Mouse (Mus musculus): ENCODE measurements at regions not wholly inside any gene's neighbourhood (a gene's known extent, or its start where the extent isn't known, plus 50 kb on each side); places are given as distances from the start of the nearest gene placed in this dataset.

- DNase-seq: no peak
Observed at GRCm38 (mm10) chr5:111601711-111602521, 131.8 kb upstream of the Gm26897 start.

- no peak for DNase-seq
Observed at GRCm38 (mm10) chr5:111613687-111614086, 120.0 kb upstream of the Gm26897 start.

DNA sequence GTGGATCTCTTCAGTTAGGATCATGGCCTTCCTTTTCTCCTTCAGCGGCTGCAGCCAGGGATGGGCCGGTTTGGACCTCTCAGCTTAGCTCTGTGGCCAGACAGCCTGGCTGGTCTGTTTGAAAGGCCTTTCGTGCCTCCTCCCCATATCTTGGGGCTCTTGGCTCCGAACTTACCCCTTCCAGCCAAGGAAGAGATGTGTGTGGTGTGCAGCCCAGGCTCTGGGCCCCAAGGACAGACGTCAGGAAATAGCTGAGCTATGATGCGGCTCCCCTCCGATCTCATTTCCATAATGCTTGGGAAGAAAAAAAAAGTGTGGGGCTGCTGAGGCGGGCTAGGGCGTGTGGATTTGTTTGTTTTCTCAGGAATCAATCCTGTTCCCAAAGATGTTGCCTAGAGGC is 113.8 kb upstream of the Gm26897 start:
- peak in 1 of 2 experiments; percentile 12 for DNase-seq

DNA sequence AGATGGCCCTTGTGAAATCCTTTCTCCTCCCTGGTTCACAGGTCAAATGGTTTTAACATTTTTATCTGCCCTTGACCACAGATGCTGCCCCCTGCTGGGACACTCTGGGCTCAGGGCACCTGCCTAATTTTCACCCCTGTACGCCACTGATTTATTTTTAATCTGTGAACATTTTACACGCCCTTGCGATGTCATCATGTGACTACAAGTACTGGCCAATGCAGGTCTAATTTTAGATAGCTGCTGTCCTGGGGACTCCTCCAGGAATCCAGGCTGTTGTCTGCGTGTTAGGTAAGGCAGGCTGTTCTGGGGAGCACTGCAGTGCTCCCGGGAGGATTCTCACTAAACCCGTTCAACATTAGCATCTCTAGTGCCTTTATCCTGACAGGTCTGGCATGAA is 113.1 kb upstream of the Gm26897 start:
- DNase-seq: no peak

- DNase-seq: no peak
Observed at GRCm38 (mm10) chr5:111622481-111622880, 111.2 kb upstream of the Gm26897 start.

DNA sequence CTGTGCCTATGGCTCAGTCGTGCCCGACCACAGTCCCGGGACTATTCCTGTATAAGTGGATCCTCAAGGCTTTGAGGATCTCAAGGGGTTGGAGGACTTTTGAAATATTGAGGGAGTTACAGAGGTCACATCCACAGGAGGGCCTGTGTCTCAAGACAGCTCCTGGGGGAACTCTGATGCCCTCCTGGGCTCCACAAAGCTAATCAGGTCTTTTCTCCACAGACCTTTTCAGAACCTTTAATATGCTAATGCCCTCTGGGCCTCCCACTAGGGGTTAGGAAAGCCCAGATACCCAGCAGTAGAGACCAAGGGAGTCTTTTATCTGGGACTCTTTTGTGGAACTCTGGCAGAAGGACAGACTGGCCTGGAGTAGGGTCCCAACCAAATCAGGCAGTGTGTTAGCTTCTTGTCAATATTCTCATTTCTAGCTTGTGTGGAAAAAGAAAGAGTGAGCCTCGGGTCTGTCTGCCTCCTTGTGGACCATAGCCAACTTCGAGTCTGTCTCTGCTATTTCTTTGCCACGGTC is 107.4 kb upstream of the Gm26897 start:
- DNase-seq: no peak

DNA sequence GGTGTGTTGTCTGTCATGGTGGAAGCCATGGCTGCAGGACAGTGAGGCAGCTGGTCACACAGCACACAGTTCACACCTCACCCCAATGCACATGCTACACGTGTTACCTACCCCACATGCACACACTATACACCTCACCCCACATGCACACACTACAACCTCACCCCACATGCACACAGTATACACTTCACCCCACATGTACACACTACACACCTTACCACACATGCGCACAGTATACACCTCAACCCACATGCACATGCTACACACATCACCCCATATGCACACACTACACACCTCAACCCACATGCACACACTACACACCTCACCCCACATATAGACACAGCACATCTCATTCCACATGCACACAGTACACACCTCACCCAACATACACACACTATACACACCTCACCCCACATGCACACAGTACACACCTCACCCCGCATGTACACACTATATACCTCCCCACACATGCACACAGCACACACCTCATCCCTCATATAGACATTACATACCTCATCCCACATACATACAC is 103.3 kb upstream of the Gm26897 start:
- no peak for DNase-seq

- peak in 1 of 2 experiments; percentile 26 for DNase-seq
Observed at GRCm38 (mm10) chr5:111631572-111632161, 102.1 kb upstream of the Gm26897 start.

GRCm38 (mm10) chr5:111635092-111635491 is 98.6 kb upstream of the Gm26897 start:
- DNase-seq: no peak

DNA sequence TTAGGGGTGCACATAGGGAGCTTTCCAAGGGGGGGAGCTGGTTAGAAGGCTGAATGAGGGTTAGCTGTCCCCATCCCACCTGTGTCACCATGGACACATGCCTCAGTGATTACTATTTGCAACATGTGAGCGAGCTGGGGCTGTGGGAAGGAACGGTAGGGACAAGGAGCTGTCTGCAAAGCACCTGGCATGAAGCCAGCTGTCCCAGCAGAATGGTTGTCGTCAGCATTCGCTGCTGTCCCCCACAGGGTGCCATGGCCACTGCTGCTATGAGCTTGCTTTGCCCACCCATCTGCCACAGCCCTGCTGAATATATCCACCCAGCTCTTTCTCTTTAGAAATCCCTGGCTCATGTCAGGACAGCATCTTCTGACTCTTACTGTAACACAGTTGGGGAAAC is 96.8 kb upstream of the Gm26897 start:
- no peak for DNase-seq

DNA sequence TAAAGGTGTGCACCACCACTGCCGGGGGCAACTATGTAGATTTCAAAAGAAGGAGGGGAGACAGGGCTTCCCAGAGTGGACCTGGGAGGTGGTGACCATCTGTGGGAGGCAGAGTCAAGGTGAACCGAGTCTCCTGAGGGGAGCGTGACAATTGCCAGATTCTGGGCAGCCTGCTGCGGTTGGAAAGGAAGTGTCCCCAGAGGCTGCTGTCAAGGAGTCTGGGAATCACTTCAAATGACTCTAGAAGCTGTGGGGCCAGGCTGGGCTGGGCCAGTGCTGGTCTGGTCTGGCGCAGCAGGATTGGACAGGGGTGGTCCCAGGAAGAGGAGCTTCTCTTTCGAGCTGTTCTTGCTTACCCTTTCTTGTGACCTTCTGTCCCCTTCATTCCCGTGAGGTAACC is 95.4 kb upstream of the Gm26897 start:
- DNase-seq: no peak

- no peak for DNase-seq
Observed at GRCm38 (mm10) chr5:111639476-111640287, 94.0 kb upstream of the Gm26897 start.

DNA sequence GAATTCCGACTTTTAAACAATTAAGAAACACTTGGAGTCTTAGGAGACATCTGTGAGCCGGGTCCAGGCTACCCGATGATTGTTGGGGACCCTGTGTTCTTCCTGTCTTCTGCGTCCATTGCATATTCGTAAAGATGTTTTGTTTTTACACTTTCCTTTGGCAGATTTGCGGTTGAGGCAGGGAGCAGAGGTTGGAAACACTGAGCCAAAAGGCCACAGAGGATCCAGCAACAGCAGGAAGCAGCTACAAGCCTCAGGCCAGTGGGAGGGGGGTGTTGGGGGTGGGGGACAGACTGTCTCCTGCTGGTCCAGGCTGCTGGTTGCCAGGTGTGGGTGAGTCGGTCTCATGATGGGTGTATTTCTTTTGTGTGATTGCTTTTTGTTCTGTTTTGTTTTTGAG is 92.7 kb upstream of the Gm26897 start:
- DNase-seq: no peak

DNA sequence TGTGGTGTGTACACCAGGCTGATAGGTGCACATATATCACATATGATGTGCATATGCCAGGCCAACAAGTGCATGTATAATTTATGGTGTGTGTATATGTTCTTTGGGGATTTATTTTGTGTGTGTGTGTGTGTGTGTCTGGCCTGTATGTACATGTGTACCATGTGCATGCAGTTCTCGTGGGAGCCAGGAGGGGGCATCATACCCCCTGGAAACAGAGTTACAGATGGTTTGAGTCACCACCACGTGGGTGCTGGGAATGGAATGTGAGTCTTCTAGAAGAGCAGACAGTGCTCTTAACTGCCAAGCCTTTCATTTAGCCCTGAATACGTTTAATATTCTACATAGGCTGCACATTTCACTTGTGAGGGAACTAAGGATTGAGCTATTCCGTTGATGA is 92.0 kb upstream of the Gm26897 start:
- DNase-seq: no peak

- no peak for DNase-seq
Observed at GRCm38 (mm10) chr5:111644142-111644541, 89.6 kb upstream of the Gm26897 start.

- DNase-seq: no peak
Observed at GRCm38 (mm10) chr5:111644788-111645187, 88.9 kb upstream of the Gm26897 start.

GRCm38 (mm10) chr5:111647686-111648200 is 86.0 kb upstream of the Gm26897 start:
- DNase-seq: no peak

DNA sequence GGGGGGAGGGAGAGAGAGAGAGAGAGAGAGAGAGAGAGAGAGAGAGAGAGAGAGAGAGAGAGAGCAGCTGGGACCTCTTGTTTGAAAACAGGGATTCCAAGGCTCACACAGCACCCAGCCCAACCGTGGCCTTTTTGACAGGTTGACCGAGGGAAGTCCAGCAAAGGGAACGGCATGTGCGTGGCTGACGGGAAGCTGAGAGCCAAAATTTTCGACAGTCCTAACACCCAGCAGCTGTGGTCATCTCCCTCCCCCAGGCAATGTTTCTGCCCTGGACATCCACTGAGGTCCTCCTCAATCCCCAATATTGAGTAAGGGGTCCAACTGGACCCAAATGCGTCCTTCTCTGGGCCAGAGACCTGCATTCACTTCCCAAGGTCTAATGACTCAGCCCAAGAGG is 85.2 kb upstream of the Gm26897 start:
- DNase-seq: peak; percentile 14 to 16

- peak; percentile 18 to 30 for DNase-seq
Observed at GRCm38 (mm10) chr5:111649012-111649411, 84.7 kb upstream of the Gm26897 start.

DNA sequence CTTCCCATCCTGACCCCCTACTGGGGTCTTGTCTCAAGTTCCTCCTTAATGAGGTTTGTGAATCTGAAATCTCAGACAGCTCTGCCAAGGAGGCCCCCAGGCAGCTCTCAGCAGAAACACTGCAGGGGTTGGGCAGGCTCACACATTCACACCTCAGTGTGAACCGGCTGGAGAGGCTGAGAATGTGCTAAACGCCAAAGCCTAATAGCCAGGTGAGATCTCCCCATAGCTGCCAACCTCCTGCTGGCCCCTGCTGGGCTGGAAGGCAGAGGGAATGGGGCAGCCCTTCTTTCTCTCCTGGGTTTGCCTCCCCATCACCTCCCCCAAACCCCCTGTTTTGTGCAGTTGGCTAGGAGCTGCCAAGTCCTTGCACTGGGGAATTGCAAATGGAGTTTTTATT is 81.3 kb upstream of the Gm26897 start:
- no peak for DNase-seq

- no peak for DNase-seq
Observed at GRCm38 (mm10) chr5:111656436-111656835, 77.3 kb upstream of the Gm26897 start.

DNA sequence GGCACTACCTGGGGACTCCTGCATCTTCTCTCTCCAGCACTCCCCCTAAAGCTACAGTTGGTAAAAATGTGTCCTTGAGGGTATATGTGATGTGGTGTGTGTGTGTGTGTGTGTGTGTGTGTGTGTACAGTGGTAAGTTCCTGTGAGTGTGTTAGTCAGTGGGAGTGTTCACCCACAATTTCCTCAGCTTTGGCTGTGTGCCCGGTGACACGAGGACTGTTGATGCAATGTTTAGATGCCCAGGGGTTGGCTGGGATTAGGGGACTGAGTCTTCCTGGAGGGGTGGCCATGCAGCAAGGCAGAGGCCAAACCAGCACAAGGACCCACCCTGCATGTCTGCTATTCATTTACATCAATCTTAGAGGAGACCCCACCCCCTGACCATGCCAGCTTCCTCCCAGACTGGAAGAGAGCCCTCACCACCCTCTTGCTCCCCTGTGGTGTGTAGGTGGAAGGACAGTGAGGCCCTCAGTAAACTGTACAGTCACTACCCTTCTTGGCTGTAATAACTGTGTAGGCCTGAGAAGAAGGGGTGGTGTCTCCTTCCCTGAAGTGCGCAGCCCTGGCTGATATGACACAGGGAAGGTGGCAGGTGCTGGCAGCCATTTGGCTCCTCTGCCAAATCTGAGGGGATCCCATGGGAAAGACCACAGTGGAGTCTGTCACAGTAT is 75.8 kb upstream of the Gm26897 start:
- no peak for DNase-seq
